Mouse (Mus musculus) Patski (cell line): ENCODE measurements around the gene Tmem72. TPM values are rescaled to one million over a fixed set of nuclear protein-coding genes. Genes with fewer than 3 reads are reported as not detected.
A peak's percentile ranks its signal among the peaks of the same experiment; 100 is the strongest.

ENCODE experiments used
- ATAC-seq: fragments of 100-300 bp; one replicate; pipeline ENCODE4 v1.8.0; 2021
- CTCF ChIA-PET: fragments of 350-600 bp; sonication (Branson Sonifier 250); formaldehyde crosslinking; loops from one replicate; lab custom pipeline; 2022; ENCODE audit warnings: inconsistent platforms; lab: Charles Lee
- POLR2A ChIA-PET: fragments of 350-600 bp; sonication (Branson Sonifier 250); formaldehyde crosslinking; loops from one replicate; lab custom pipeline; 2022; ENCODE audit warnings: antibody characterized with exemption, inconsistent platforms; lab: Charles Lee
- DNase-seq: peaks from one replicate; pipeline ENCODE4 v3.0.0-alpha.2; 2011; ENCODE audit warnings: low read depth, low spot score
- H3K27me3 ChIP-seq: fragments of 371-371 bp; one replicate; pipeline ENCODE4 v1.5.1; 2021
- CTCF ChIP-seq: fragments of 100-300 bp; IDR thresholded peaks from one replicate; pipeline ENCODE4 v1.5.1; 2021
- in situ Hi-C: fragments of 300-500 bp; cut with MboI; formaldehyde crosslinking; loops from 3 replicates; pipeline ENCODE4 v1.11.1; 2018; ENCODE audit warnings: low pct_unique_long_range_greater_than_20kb, mixed read lengths
- polyA plus RNA-seq: library from polyadenylated mRNA; unstranded; gene quantifications from one replicate; pipeline ENCODE4 v1.2.3, GENCODE M21; 2021

The Tmem72 gene
- polyA plus RNA-seq, 1 experiment from 2014 or later, result 7.8 TPM

GRCm38 (mm10) chr6:116717851-116718250, 1.1 kb upstream of the Tmem72 start:
- ChIA-PET CTCF (interaction anchor here (1.0 to 1.4 kb wide), 3 partner anchors 18 to 64 kb away, joined by 3 to 5 read pairs (median 3); no protein-coding TSS in a partner anchor), POLR2A (no interaction called here)
- in situ Hi-C loops, result no loop called here
- ATAC-seq, result no peak
- TF ChIP-seq CTCF, result no peak
- H3K27me3 ChIP-seq, result no peaks in the 10 kb centered on the region
- no peak for DNase-seq

- ATAC-seq (no peak), DNase-seq (no peak)
- ChIA-PET POLR2A (interaction anchor here (0.6 kb wide), 1 partner anchor 353 kb away, joined by 3 read pairs; no protein-coding TSS in a partner anchor), CTCF (interaction anchor here (0.8 to 2.2 kb wide), 5 partner anchors 9 to 83 kb away, joined by 3 to 10 read pairs (median 5); no protein-coding TSS in a partner anchor)
- no peak for TF ChIP-seq CTCF
- H3K27me3 ChIP-seq, result no peaks in the 10 kb centered on the region
- in situ Hi-C loops, result no loop called here
These were observed 1.5 kb downstream of the Tmem72 start for GRCm38 (mm10) chr6:116715166-116715565.

GRCm38 (mm10) chr6:116714576-116714975, 2.1 kb downstream of the Tmem72 start:
- ATAC-seq, result no peak
- DNase-seq, result no peak
- CTCF ChIA-PET, result interaction anchor here (0.8 to 1.1 kb wide), 3 partner anchors 12 to 82 kb away, joined by 3 read pairs; no protein-coding TSS in a partner anchor
- H3K27me3 ChIP-seq, result no peaks in the 10 kb centered on the region
- POLR2A ChIA-PET, result interaction anchor here (0.6 kb wide), 1 partner anchor 452 kb away, joined by 4 read pairs; no protein-coding TSS in a partner anchor
- in situ Hi-C loops, result no loop called here
- no peak for TF ChIP-seq CTCF

GRCm38 (mm10) chr6:116713966-116714365, 2.7 kb downstream of the Tmem72 start:
- ChIA-PET CTCF (interaction anchor here (0.8 to 2.5 kb wide), 4 partner anchors 11 to 82 kb away, joined by 3 to 7 read pairs (median 3); no protein-coding TSS in a partner anchor), POLR2A (no interaction called here)
- TF ChIP-seq CTCF, result no peak
- DNase-seq (no peak), ATAC-seq (no peak)
- in situ Hi-C loops, result no loop called here
- H3K27me3 ChIP-seq, result no peaks in the 10 kb centered on the region

- no peaks in the 10 kb centered on the region for H3K27me3 ChIP-seq
- DNase-seq (no peak), ATAC-seq (no peak)
- TF ChIP-seq CTCF, result no peak
- CTCF ChIA-PET, result interaction anchor here (2.5 kb wide), 1 partner anchor 15 kb away, joined by 7 read pairs; no protein-coding TSS in a partner anchor
- in situ Hi-C loops, result no loop called here
- POLR2A ChIA-PET, result no interaction called here
These were observed 4.2 kb downstream of the Tmem72 start for GRCm38 (mm10) chr6:116712503-116712902.

- DNase-seq (no peak), ATAC-seq (peak; percentile 28)
- CTCF ChIA-PET, result interaction anchor here (2.5 kb wide), 1 partner anchor 14 kb away, joined by 7 read pairs; no protein-coding TSS in a partner anchor
- POLR2A ChIA-PET, result no interaction called here
- no peak for TF ChIP-seq CTCF
- no peaks in the 10 kb centered on the region for H3K27me3 ChIP-seq
- in situ Hi-C loops, result no loop called here
These were observed 4.7 kb downstream of the Tmem72 start for GRCm38 (mm10) chr6:116712062-116712461.

GRCm38 (mm10) chr6:116704320-116704719, 12.4 kb downstream of the Tmem72 start:
- ChIA-PET CTCF (no interaction called here), POLR2A (no interaction called here)
- no peak for DNase-seq
- in situ Hi-C loops, result no loop called here
- H3K27me3 ChIP-seq, result no peaks in the 10 kb centered on the region
- TF ChIP-seq CTCF, result no peak
- no peak for ATAC-seq

- no peak for DNase-seq
These were observed 15.9 kb downstream of the Tmem72 start for GRCm38 (mm10) chr6:116700821-116701220.

GRCm38 (mm10) chr6:116697896-116698425, 18.8 kb downstream of the Tmem72 start:
- no peak for TF ChIP-seq CTCF
- CTCF ChIA-PET, result interaction anchor here (0.9 to 7.9 kb wide), 4 partner anchors 15 to 243 kb away, joined by 3 to 62 read pairs (median 8); partner anchors contain the start of gene Depp1
- ATAC-seq (no peak), DNase-seq (no peak)
- no peaks in the 10 kb centered on the region for H3K27me3 ChIP-seq
- in situ Hi-C loops, result loop anchor here (5.0 to 10.0 kb wide), 2 partner anchors 46 to 63 kb away; partner anchors contain the start of gene Depp1
- POLR2A ChIA-PET, result interaction anchor here (0.5 to 1.5 kb wide), 2 partner anchors 46 to 1061 kb away, joined by 4 read pairs; no protein-coding TSS in a partner anchor

More at GRCm38 (mm10) chr6:116700821-116701220, 15.9 kb downstream of the Tmem72 start:
- ChIA-PET CTCF (interaction anchor here (1.1 to 2.2 kb wide), 2 partner anchors 9 to 17 kb away, joined by 3 to 5 read pairs; no protein-coding TSS in a partner anchor), POLR2A (no interaction called here)
- H3K27me3 ChIP-seq, result no peaks in the 10 kb centered on the region
- no peak for TF ChIP-seq CTCF
- in situ Hi-C loops, result no loop called here
- no peak for ATAC-seq

- DNase-seq, result no peak
- no peak for ATAC-seq
- CTCF ChIA-PET, result interaction anchor here (0.7 to 7.9 kb wide), 6 partner anchors 10 to 243 kb away, joined by 3 to 62 read pairs (median 6); partner anchors contain the start of gene Depp1
- H3K27me3 ChIP-seq, result no peaks in the 10 kb centered on the region
- TF ChIP-seq CTCF, result peak; percentile 93
- POLR2A ChIA-PET, result interaction anchor here (0.5 to 1.5 kb wide), 2 partner anchors 46 to 1060 kb away, joined by 4 read pairs; no protein-coding TSS in a partner anchor
- in situ Hi-C loops, result loop anchor here (5.0 to 10.0 kb wide), 2 partner anchors 45 to 63 kb away; partner anchors contain the start of gene Depp1
These were observed 19.3 kb downstream of the Tmem72 start for GRCm38 (mm10) chr6:116697413-116697812.

- DNase-seq (no peak), ATAC-seq (peak; percentile 90)
- POLR2A ChIA-PET, result interaction anchor here (0.6 kb wide), 1 partner anchor 24 kb away, joined by 6 read pairs; no protein-coding TSS in a partner anchor
- no peaks in the 10 kb centered on the region for H3K27me3 ChIP-seq
- in situ Hi-C loops, result loop anchor here (10.0 kb wide), 1 partner anchor 60 kb away; no protein-coding TSS in a partner anchor
- CTCF ChIA-PET, result interaction anchor here (7.9 kb wide), 1 partner anchor 41 kb away, joined by 62 read pairs; the partner anchor contains the start of gene Depp1
- no peak for TF ChIP-seq CTCF
These were observed 22.4 kb downstream of the Tmem72 start for GRCm38 (mm10) chr6:116694346-116694745.
